Mouse (Mus musculus): ENCODE results near the gene Nemf. TPM values are rescaled to one million over a fixed set of nuclear protein-coding genes. Genes with fewer than 3 reads are reported as not detected.

Nemf gene
- polyA plus RNA-seq, 1 experiment from 2014 or later = 89.2 TPM

GRCm38 (mm10) chr12:69349928-69350327 is 7.0 kb downstream of the Nemf start:
- ATAC-seq (ENCODE audit: low FRiP score, low read depth) = no peak
- no peaks in the 10 kb centered on the region for H3K27me3 ChIP-seq (replicated peaks)
- H3K4me2 ChIP-seq (replicated peaks) = no peak overlapping the region
- WGBS = 90% methylated on average over 2 of the region's 2 CpGs
- no peak overlapping the region for H3K27ac ChIP-seq
- no peaks in the 10 kb centered on the region for H3K9me3 ChIP-seq
- peaks cover 65% of the 10 kb centered on the region for H3K36me3 ChIP-seq
- H3K4me1 ChIP-seq = no peaks in the 10 kb centered on the region
- no peak overlapping the region for H3K4me3 ChIP-seq
- H3K9ac ChIP-seq = no peak overlapping the region

- Histone ChIP-seq H3K36me3 (peaks cover 53% of the 10 kb centered on the region), H3K27me3 (replicated peaks) (no peaks in the 10 kb centered on the region), H3K4me2 (replicated peaks) (no peak overlapping the region), H3K4me3 (no peak overlapping the region), H3K9me3 (no peaks in the 10 kb centered on the region), H3K9ac (no peak overlapping the region), H3K27ac (no peak overlapping the region), H3K4me1 (no peaks in the 10 kb centered on the region)
- ATAC-seq (ENCODE audit: low FRiP score, low read depth) = no peak
- WGBS = 89% methylated on average over 2 of the region's 2 CpGs
Measured at GRCm38 (mm10) chr12:69333547-69333946, 23.4 kb downstream of the Nemf start.

- no peak overlapping the region for H3K4me3 ChIP-seq
- no peak overlapping the region for H3K4me2 ChIP-seq (replicated peaks)
- peaks cover 50% of the 10 kb centered on the region for H3K36me3 ChIP-seq
- no peaks in the 10 kb centered on the region for H3K9me3 ChIP-seq
- 96% methylated on average over 1 of the region's 1 CpGs for WGBS
- ATAC-seq (ENCODE audit: low FRiP score, low read depth) = no peak
- H3K27me3 ChIP-seq (replicated peaks) = no peaks in the 10 kb centered on the region
- no peak overlapping the region for H3K9ac ChIP-seq
- H3K4me1 ChIP-seq = no peaks in the 10 kb centered on the region
- no peak overlapping the region for H3K27ac ChIP-seq
Measured at GRCm38 (mm10) chr12:69332147-69332546, 24.8 kb downstream of the Nemf start.

- ATAC-seq (ENCODE audit: low FRiP score, low read depth) = no peak
Measured at GRCm38 (mm10) chr12:69331187-69331586, 25.8 kb downstream of the Nemf start.

GRCm38 (mm10) chr12:69318431-69318830 is 38.5 kb downstream of the Nemf start:
- H3K27me3 ChIP-seq (replicated peaks) = no peaks in the 10 kb centered on the region
- H3K4me3 ChIP-seq = no peak overlapping the region
- peaks cover 68% of the 10 kb centered on the region for H3K36me3 ChIP-seq
- no peaks in the 10 kb centered on the region for H3K4me1 ChIP-seq
- no peak overlapping the region for H3K9ac ChIP-seq
- H3K4me2 ChIP-seq (replicated peaks) = no peak overlapping the region
- H3K9me3 ChIP-seq = no peaks in the 10 kb centered on the region
- no peak overlapping the region for H3K27ac ChIP-seq
- ATAC-seq (ENCODE audit: low FRiP score, low read depth) = no peak

More at GRCm38 (mm10) chr12:69331187-69331586, 25.8 kb downstream of the Nemf start:
- Histone ChIP-seq H3K4me3 (no peak overlapping the region), H3K4me2 (replicated peaks) (no peak overlapping the region), H3K4me1 (no peaks in the 10 kb centered on the region), H3K9me3 (no peaks in the 10 kb centered on the region), H3K27ac (no peak overlapping the region), H3K9ac (no peak overlapping the region), H3K27me3 (replicated peaks) (no peaks in the 10 kb centered on the region), H3K36me3 (peaks cover 45% of the 10 kb centered on the region)
- WGBS = 90% methylated on average over 3 of the region's 3 CpGs

- peaks cover 86% of the 10 kb centered on the region for H3K36me3 ChIP-seq
- WGBS = 93% methylated on average over 4 of the region's 4 CpGs
Measured at GRCm38 (mm10) chr12:69309659-69310058, 47.3 kb downstream of the Nemf start.

GRCm38 (mm10) chr12:69306333-69306732 is 50.6 kb downstream of the Nemf start:
- H3K36me3 ChIP-seq = peaks cover 93% of the 10 kb centered on the region
- WGBS = 93% methylated on average over 7 of the region's 7 CpGs

More at GRCm38 (mm10) chr12:69309659-69310058, 47.3 kb downstream of the Nemf start:
- no peak overlapping the region for H3K4me3 ChIP-seq
- ATAC-seq (ENCODE audit: low FRiP score, low read depth) = no peak
- H3K4me2 ChIP-seq (replicated peaks) = no peak overlapping the region
- no peaks in the 10 kb centered on the region for H3K4me1 ChIP-seq
- no peak overlapping the region for H3K9ac ChIP-seq
- no peak overlapping the region for H3K27ac ChIP-seq
- no peaks in the 10 kb centered on the region for H3K27me3 ChIP-seq (replicated peaks)
- H3K9me3 ChIP-seq = no peaks in the 10 kb centered on the region

GRCm38 (mm10) chr12:69304051-69304450 is 52.9 kb downstream of the Nemf start:
- Histone ChIP-seq H3K9ac (no peak overlapping the region), H3K9me3 (no peaks in the 10 kb centered on the region), H3K36me3 (peaks cover 87% of the 10 kb centered on the region), H3K27me3 (replicated peaks) (no peaks in the 10 kb centered on the region), H3K4me1 (peaks cover 4% of the 10 kb centered on the region; the same call in 1 of the 2 replicates), H3K27ac (no peak overlapping the region), H3K4me3 (no peak overlapping the region), H3K4me2 (replicated peaks) (no peak overlapping the region)
- no peak for ATAC-seq (ENCODE audit: low FRiP score, low read depth)
- 96% methylated on average over 2 of the region's 2 CpGs for WGBS

More at GRCm38 (mm10) chr12:69306333-69306732, 50.6 kb downstream of the Nemf start:
- no peaks in the 10 kb centered on the region for H3K9me3 ChIP-seq
- H3K4me2 ChIP-seq (replicated peaks) = no peak overlapping the region
- H3K4me1 ChIP-seq = no peaks in the 10 kb centered on the region
- no peak overlapping the region for H3K27ac ChIP-seq
- no peak overlapping the region for H3K4me3 ChIP-seq
- no peaks in the 10 kb centered on the region for H3K27me3 ChIP-seq (replicated peaks)
- no peak for ATAC-seq (ENCODE audit: low FRiP score, low read depth)
- H3K9ac ChIP-seq = no peak overlapping the region

- no peak for ATAC-seq (ENCODE audit: low FRiP score, low read depth)
- Histone ChIP-seq H3K9ac (no peak overlapping the region), H3K4me1 (peaks cover 15% of the 10 kb centered on the region), H3K27me3 (replicated peaks) (no peaks in the 10 kb centered on the region), H3K4me3 (no peak overlapping the region), H3K27ac (no peak overlapping the region), H3K9me3 (no peaks in the 10 kb centered on the region), H3K36me3 (peaks cover 69% of the 10 kb centered on the region), H3K4me2 (replicated peaks) (no peak overlapping the region)
- 94% methylated on average over 12 of the region's 12 CpGs for WGBS
Measured at GRCm38 (mm10) chr12:69302171-69302570, 54.8 kb downstream of the Nemf start.

GRCm38 (mm10) chr12:69300391-69300790 is 56.6 kb downstream of the Nemf start:
- 92% methylated on average over 2 of the region's 2 CpGs for WGBS
- Histone ChIP-seq H3K36me3 (peaks cover 51% of the 10 kb centered on the region), H3K27ac (no peak overlapping the region), H3K4me2 (replicated peaks) (no peak overlapping the region), H3K9ac (no peak overlapping the region), H3K4me3 (no peak overlapping the region), H3K9me3 (no peaks in the 10 kb centered on the region), H3K27me3 (replicated peaks) (no peaks in the 10 kb centered on the region), H3K4me1 (peaks cover 15% of the 10 kb centered on the region)
- no peak for ATAC-seq (ENCODE audit: low FRiP score, low read depth)

- Histone ChIP-seq H3K4me2 (replicated peaks) (peak overlapping the region; percentile 63; the same call in 1 of the 2 replicates), H3K9me3 (no peaks in the 10 kb centered on the region), H3K4me3 (no peak overlapping the region), H3K36me3 (peaks cover 45% of the 10 kb centered on the region), H3K9ac (no peak overlapping the region), H3K27me3 (replicated peaks) (no peaks in the 10 kb centered on the region), H3K27ac (no peak overlapping the region), H3K4me1 (peaks cover 15% of the 10 kb centered on the region)
- WGBS = 91% methylated on average over 3 of the region's 3 CpGs
- ATAC-seq (ENCODE audit: low FRiP score, low read depth) = no peak
Measured at GRCm38 (mm10) chr12:69299831-69300230, 57.1 kb downstream of the Nemf start.

GRCm38 (mm10) chr12:69299231-69299630 is 57.7 kb downstream of the Nemf start:
- 67% methylated on average over 12 of the region's 12 CpGs for WGBS
- Histone ChIP-seq H3K9me3 (no peaks in the 10 kb centered on the region), H3K4me3 (peak overlapping the region; percentile 7; the same call in 1 of the 2 replicates), H3K4me1 (peaks cover 15% of the 10 kb centered on the region), H3K36me3 (peaks cover 41% of the 10 kb centered on the region), H3K27ac (no peak overlapping the region), H3K9ac (no peak overlapping the region), H3K27me3 (replicated peaks) (no peaks in the 10 kb centered on the region), H3K4me2 (replicated peaks) (peak overlapping the region; percentile 63)
- ATAC-seq (ENCODE audit: low FRiP score, low read depth) = no peak

- no peaks in the 10 kb centered on the region for H3K27me3 ChIP-seq (replicated peaks)
- no peak for ATAC-seq (ENCODE audit: low FRiP score, low read depth)
- no peaks in the 10 kb centered on the region for H3K9me3 ChIP-seq
- peaks cover 15% of the 10 kb centered on the region for H3K4me1 ChIP-seq
- peak overlapping the region; percentile 63 for H3K4me2 ChIP-seq (replicated peaks)
- no peak overlapping the region for H3K9ac ChIP-seq
- H3K27ac ChIP-seq = no peak overlapping the region
- peaks cover 34% of the 10 kb centered on the region for H3K36me3 ChIP-seq
- peak overlapping the region; percentile 92; the same call in 1 of the 2 replicates for H3K4me3 ChIP-seq
- WGBS = 91% methylated on average over 4 of the region's 4 CpGs
Measured at GRCm38 (mm10) chr12:69298281-69298680, 58.7 kb downstream of the Nemf start.
